Mouse (Mus musculus): ENCODE data around the gene Gm21970.

Gm21970 gene

GRCm38 (mm10) chr16:91442446-91442845, 50.9 kb downstream of the Gm21970 start:
- no peak for DNase-seq

DNA sequence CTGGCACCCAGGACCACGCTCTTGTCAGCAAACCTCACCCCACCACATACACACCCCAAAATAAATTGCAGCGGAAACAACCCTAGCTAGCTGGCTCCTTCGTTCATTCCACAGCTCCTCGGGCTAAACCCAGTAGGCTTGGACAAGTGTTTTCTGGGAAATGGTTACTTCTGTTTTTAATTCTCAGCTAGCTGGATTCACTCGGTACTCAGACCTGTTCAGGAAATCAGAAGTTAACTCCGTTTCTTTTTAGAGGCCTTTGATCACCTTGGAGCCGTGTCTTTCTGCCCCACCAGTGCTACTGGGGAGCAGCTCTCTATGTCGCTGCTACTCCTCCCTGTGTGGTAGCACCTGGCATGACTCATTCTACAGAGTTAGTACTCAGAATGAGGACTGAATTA, 51.7 kb downstream of the Gm21970 start:
- no peak for DNase-seq

GRCm38 (mm10) chr16:91444847-91445246, 53.3 kb downstream of the Gm21970 start:
- DNase-seq = no peak

DNA sequence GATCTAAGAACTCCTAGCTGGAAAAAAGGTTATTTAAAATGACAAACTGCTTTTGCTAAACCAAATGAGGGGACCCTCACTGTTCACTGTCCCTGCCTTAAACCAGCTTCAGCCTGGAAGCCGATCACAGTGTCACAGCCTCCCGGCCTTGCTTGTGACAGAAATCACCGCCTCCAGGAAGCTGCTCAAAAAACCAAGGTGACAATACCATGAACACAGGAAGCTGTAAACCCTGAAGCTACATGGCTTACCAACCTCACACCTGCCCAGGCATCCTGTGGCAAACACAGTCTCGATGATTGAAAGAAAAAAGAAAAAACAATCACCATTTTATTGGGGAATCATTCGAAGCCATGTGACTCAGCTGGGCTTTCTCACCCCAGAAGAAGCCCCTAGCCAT, 54.0 kb downstream of the Gm21970 start:
- no peak for DNase-seq

- no peak for DNase-seq
These were observed 55.4 kb downstream of the Gm21970 start for GRCm38 (mm10) chr16:91446778-91447511.

GRCm38 (mm10) chr16:91447512-91447900, 56.0 kb downstream of the Gm21970 start:
- no peak for DNase-seq

DNA sequence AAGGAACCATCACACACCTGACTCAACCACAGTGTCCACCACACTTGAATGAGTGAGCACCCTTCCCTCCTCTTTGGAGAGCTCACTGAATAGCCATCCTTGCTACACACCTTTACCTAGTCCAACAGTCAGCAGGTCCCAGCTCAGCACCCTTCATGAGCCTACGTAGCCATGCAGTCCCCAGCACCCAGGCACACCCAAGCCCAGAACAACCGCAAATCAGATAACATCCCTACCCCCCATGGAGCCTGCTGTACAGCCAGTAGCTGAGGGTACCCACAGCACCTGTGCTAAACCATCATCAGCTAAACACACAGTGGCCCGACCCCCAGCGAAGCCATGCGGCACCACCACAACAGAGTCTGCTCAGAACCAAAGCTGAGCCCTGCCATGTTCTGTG, 56.6 kb downstream of the Gm21970 start:
- DNase-seq = no peak

- DNase-seq = no peak
These were observed 57.4 kb downstream of the Gm21970 start for GRCm38 (mm10) chr16:91448895-91449294.

DNA sequence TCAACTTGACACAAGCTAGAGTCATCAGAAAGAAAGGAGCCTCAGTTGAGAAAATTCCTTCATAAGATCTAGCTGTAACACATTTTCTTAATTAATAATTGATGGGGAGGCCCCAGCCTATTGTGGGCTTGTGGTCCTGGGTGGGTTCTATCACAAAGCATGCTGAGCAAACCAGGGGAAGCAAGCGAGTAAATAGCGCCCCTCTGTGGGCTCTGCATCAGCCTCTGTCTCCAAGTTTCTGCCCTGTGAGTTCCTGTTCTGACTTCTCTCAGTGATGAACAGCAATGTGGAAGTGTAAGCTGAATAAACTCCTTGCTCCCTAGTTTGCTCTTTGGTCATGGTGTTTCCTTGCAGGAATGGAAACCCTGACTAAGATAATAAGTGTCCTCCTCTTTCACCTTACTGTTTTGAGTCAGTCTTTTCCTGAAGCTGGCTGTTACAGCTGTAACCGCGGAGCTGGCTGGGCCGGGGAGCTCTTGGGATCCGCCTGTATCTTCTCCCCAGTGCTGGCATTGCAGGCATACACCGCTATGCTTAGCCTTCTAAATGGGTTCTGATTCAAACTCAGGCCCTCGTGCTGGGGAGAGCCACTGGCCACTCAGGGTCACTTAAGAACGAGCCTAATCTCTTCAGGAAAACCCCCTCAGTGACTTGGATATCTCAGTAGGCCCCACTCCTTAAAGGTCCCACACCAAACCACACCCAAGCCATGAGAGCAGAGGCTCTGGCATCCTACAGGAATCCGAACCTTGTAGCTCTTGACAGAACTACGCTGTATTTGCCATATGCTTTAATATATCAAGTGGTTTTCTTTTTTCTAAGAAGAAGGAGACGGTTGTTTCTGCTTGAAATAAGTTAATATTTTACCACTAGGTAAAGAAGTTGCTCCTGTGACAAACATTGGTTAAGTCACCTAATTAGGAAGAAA, 58.9 kb downstream of the Gm21970 start:
- DNase-seq = no peak

DNA sequence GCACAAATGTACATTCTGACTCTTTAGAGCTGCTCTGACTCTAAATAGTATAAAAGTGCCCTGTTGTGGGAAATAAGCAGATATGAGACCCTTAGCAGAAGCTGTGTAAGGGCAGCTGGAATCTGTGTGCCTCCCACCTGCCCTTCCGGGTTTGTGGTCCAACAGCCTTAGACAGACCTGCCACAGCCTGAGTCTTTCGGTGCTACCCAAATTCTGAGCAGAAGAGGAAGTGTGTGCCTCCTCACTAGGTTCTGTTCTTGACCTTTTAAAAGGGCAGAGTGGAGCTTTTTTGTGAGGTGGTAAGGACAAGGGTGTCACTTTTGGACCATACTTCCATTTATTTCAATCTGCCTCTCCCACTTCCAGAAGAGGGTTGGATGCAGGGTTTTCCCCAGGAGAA, 60.4 kb downstream of the Gm21970 start:
- no peak for DNase-seq

GRCm38 (mm10) chr16:91452363-91452896, 60.9 kb downstream of the Gm21970 start:
- no peak for DNase-seq

- DNase-seq = no peak
These were observed 64.3 kb downstream of the Gm21970 start for GRCm38 (mm10) chr16:91455868-91456267.

DNA sequence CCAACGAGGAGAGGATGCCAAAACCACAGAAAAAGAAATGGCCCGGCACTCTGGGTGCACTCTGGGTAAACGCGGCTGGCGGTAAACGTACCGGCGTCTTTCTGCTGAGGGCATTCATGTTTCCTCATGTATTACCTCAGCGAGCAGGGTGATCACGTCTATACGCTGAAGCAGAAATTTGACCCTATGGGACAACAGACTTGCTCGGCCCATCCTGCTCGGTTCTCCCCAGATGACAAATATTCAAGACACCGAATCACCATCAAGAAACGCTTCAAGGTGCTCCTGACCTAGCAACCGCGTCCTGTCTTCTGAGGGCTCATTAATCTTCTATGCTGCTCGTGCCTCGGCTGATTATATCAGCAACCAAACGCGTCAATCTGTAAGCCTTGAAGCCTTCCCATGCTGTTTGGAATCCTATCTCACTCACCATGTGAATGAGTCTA, 66.8 kb downstream of the Gm21970 start:
- no peak for DNase-seq

DNA sequence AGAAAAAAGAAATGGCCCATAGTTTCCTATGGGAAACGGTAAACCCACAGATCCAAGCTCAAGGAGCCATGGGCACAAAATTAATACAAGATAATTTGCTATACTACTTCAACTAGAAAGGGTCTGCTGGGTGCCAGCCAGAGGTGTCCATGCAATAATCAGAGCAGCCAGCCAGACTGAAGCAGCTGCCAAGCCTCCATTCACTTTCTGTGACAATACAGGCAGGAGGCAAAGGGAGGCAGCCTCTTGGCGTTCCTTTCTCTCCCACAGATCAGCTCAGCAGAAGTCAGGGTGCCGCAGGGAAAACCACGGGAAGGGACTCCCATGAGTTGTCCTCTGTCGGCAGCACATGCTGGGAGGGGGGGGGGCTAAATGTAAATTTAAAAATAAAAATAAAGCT, 67.5 kb downstream of the Gm21970 start:
- DNase-seq = peak in 1 of 2 experiments; percentile 25

DNA sequence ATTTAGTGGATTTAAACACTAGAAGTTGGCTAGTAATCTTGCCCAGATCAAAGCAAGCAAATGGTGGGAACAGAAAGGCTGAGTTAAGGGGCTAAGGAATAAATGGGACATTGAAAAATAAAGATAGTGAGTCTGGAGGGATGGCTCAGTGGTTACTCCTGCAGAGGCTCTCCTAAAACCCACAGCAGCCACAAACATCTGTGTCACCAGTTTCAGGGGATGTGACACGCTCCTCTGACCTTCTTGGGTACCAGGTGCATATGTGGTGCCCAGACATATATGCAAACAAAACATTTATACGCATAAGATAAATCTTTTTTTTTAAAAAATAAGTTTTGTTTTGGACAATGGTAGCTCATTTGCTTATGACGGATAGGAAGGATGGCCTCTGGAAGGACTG, 67.9 kb downstream of the Gm21970 start:
- DNase-seq = no peak

DNA sequence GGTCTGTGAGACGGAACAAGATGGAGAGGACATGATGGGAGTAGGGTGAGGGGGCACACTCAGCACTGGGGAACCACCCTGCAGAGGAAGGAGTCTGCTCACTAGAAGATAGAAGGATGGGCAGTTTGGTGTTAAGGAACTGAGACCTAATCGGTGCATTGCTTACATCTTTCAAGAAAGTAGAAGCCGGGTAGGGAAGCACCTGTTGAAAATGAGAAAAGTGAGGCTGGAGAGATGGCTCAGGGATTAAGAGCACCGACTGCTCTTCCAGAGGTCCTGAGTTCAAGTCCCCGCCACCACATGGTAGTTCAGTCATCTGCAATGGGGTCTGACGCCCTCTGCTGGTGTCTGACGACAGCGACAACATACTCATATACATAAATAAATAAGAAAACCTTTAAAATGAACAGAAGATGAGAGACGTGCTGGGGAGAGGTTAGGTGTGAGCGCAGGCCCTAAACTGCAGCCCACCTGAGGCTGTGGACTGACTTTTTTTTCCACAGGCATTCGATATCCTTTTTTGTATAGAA, 68.4 kb downstream of the Gm21970 start:
- DNase-seq = peak in 1 of 2 experiments; percentile 15

GRCm38 (mm10) chr16:91461066-91461638, 69.6 kb downstream of the Gm21970 start:
- DNase-seq = no peak

DNA sequence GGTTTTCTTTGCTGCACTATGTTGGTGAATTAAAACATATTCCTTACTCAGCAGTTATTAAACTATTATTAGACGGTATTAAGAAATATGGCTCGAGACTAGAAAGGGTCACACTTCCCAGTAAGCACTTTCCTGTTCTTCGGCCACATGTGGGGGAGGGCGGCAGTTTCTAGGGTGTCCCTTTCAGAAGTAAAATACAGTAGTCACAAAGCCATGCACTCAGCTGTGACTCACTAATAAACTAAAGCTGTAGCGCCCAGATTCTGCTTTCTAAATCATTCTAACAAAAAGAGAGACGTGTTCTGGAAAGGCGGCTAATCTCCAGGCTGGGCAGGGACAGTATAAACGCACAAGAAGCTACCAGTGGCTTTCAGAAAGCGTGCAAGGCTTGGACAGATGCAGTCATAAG, 70.3 kb downstream of the Gm21970 start:
- DNase-seq = no peak

GRCm38 (mm10) chr16:91462644-91463043, 71.1 kb downstream of the Gm21970 start:
- no peak for DNase-seq

GRCm38 (mm10) chr16:91463400-91463799, 71.9 kb downstream of the Gm21970 start:
- no peak for DNase-seq

DNA sequence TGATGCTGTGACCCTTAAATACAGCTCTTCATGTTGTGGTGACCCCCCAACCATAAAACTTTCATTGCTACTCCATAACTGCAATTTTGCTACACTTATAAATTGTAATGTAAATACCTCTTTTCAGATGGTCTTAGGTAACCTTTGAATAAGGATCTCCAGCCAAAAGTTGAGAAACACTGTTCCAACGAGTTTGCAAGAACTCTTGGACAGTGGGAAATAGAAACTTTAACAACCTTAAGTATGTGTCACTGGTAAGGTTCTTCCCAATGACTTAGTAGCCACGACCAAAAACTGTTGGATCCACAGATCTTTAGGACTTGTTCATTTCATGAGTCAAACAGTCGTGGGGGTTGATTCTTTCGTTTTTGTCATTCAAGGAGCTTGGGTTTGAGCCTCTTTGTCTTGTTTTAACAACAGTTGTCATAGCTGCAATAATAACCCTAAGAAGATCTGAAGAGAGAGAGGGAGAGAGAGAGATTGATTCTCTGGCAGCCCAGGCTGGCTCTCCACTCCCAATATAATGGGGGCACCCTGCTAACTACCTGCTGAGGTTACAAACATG, 72.4 kb downstream of the Gm21970 start:
- DNase-seq = no peak

Data from cerebellum, postnatal 14 days (tissue).